Mouse (Mus musculus) gastrocnemius, postnatal 14 days (tissue): ENCODE measurements at regions not wholly inside any gene's neighbourhood (a gene's known extent, or its start where the extent isn't known, plus 50 kb on each side); places are given as distances from the start of the nearest gene placed in this dataset.
A peak's percentile ranks its signal among the peaks of the same experiment; 100 is the strongest.

Experiments
- DNase-seq: peaks from one replicate; pipeline ENCODE4 v3.0.0; 2021; ENCODE audit warnings: mixed read lengths
- intact Hi-C: fragments of 180-260 bp; cut with DNase I; formaldehyde crosslinking; loops from one replicate; pipeline ENCODE4 v1.15.1; 2025; ENCODE audit warnings: low total_unique reads

- intact Hi-C loops, result no loop called here
- DNase-seq, result no peak
Measured at GRCm38 (mm10) chr15:52558682-52559081, 1326.0 kb upstream of the Gm7489 start.

DNA sequence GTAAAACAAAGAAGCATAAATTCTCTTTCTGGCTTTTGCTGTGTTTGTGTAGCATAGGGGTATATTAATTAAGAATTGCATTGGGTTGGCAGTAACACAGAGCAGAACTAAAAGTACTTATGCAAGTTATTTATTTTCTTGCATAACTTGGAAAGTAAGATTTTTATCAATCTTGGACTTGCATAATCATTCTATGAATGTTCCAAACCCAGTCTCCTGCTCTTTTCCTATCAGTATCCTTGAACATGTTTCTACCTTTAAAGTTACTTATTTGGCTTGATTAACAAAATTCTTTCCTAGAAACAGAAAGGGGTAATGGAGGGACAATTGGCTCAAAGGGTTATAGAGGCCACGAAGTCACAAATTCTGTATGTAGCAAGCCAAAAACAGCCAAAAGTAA lies 1320.6 kb upstream of the Gm7489 start:
- intact Hi-C loops, result no loop called here
- no peak for DNase-seq

DNA sequence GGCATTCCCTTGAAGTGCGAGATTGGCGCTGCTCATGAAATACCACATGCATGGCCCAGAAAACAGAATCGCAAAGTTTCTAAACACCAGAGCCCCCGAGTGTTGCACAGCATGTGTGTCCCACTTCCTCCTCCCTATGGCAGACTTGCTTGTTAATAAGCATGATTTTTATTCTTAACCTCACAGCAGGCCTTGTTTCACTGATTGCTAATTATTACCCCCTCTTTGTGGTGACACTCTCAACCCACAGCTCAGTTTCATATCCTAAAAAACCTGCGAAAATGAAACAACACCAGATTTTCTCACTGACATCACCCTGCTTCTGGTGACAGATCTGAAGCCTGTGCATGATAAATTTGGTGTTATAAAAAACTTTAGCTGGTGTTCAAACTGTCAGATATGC lies 1319.3 kb upstream of the Gm7489 start:
- intact Hi-C loops, result no loop called here
- no peak for DNase-seq

DNA sequence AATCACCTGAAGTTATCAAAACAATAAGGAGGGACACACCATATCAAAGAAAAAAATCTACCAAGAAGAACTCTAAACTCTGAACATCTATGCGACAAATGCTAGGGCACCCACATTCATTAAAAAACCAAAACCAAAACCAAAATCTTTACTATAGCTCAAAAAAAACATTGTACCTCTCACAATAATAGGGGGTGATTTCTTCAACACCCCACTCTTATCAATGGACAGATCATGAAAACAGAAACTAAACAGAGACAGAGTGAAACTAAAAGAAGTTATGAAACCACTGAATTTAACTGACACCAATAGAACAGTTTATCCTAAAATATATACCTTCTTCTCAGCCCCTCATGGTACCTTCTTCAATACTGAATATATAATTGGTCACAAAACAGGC lies 1314.5 kb upstream of the Gm7489 start:
- DNase-seq, result no peak

GRCm38 (mm10) chr15:52577614-52578013 lies 1307.1 kb upstream of the Gm7489 start:
- intact Hi-C loops, result no loop called here
- no peak for DNase-seq

More for the DNA sequence above, 1314.5 kb upstream of the Gm7489 start:
- intact Hi-C loops, result no loop called here

GRCm38 (mm10) chr15:52589391-52589790 lies 1295.3 kb upstream of the Gm7489 start:
- intact Hi-C loops, result no loop called here
- peak; percentile 8 for DNase-seq

- intact Hi-C loops, result no loop called here
- no peak for DNase-seq
Measured at GRCm38 (mm10) chr15:52599511-52599910, 1285.2 kb upstream of the Gm7489 start.

DNA sequence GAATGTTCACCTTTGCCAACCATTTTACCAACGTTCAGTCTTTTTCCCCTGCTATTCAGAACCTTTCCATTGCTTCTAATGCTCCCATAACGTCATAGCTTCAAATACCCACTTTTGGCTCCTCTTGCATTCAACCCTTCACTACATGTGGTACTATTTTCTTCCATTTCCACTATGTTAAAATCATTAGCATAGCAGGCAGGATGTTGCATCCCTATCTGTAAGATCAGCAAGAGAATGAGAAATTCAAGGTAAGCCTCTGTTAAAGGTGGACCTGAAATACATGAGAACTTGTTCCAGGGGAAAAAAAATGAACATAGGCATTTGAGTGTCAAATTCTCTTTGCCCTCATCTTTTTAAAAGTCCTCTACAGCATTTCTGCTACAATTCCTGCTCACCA lies 1284.7 kb upstream of the Gm7489 start:
- DNase-seq, result no peak
- intact Hi-C loops, result no loop called here

GRCm38 (mm10) chr15:52639790-52640189 lies 1244.9 kb upstream of the Gm7489 start:
- intact Hi-C loops, result no loop called here
- no peak for DNase-seq

- DNase-seq, result no peak
- intact Hi-C loops, result no loop called here
Measured at GRCm38 (mm10) chr15:52645961-52646360, 1238.7 kb upstream of the Gm7489 start.

DNA sequence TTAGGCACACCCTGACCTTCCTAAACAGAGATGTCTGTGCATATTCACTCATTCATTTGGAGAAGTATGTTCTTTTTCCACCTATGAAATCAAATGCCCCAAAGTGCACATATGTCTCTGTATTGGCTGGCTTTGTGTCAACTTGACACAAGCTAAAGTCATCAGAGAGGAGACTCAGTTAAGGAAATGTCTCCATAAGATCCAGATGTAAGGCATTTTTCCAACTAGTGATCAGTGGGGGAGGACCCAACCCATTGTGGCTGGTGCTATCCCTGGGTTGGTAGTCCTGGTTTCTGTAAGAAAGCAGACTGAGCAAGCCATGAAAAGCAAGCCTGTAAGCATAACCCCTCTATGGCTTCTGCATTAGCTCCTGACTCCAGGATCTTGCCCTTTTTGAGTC lies 1226.8 kb upstream of the Gm7489 start:
- intact Hi-C loops, result no loop called here
- DNase-seq, result no peak
